Mouse (Mus musculus) embryo, embryonic 9.5 days (tissue): ENCODE results near the gene Tnrc18.

Source experiments
- DNase-seq: peaks from one replicate; pipeline ENCODE4 v3.0.0-alpha.2; 2017; ENCODE audit errors: extremely low spot score

Tnrc18 gene

GRCm38 (mm10) chr5:142776080-142776479 lies 41.4 kb downstream of the Tnrc18 start:
- no peak for DNase-seq

- no peak for DNase-seq
Measured at GRCm38 (mm10) chr5:142774771-142775170, 42.7 kb downstream of the Tnrc18 start.

- DNase-seq: no peak
Measured at GRCm38 (mm10) chr5:142771964-142772363, 45.5 kb downstream of the Tnrc18 start.

GRCm38 (mm10) chr5:142771034-142771433 lies 46.4 kb downstream of the Tnrc18 start:
- DNase-seq: no peak

GRCm38 (mm10) chr5:142769641-142770040 lies 47.8 kb downstream of the Tnrc18 start:
- no peak for DNase-seq

- DNase-seq: peak; percentile 17
Measured at GRCm38 (mm10) chr5:142768352-142769267, 48.9 kb downstream of the Tnrc18 start.

- DNase-seq: peak; percentile 66
Measured at GRCm38 (mm10) chr5:142767937-142768336, 49.5 kb downstream of the Tnrc18 start.

- DNase-seq: no peak
Measured at GRCm38 (mm10) chr5:142766708-142767107, 50.8 kb downstream of the Tnrc18 start.

GRCm38 (mm10) chr5:142764889-142765288 lies 52.6 kb downstream of the Tnrc18 start:
- no peak for DNase-seq

- DNase-seq: no peak
Measured at GRCm38 (mm10) chr5:142764306-142764705, 53.2 kb downstream of the Tnrc18 start.

- no peak for DNase-seq
Measured at GRCm38 (mm10) chr5:142762082-142762807, 55.2 kb downstream of the Tnrc18 start.

- no peak for DNase-seq
Measured at GRCm38 (mm10) chr5:142761326-142761983, 56.0 kb downstream of the Tnrc18 start.

GRCm38 (mm10) chr5:142759786-142760185 lies 57.7 kb downstream of the Tnrc18 start:
- no peak for DNase-seq

GRCm38 (mm10) chr5:142752241-142752640 lies 65.2 kb downstream of the Tnrc18 start:
- DNase-seq: no peak

- no peak for DNase-seq
Measured at GRCm38 (mm10) chr5:142750173-142750572, 67.3 kb downstream of the Tnrc18 start.

GRCm38 (mm10) chr5:142747026-142747629 lies 70.3 kb downstream of the Tnrc18 start:
- DNase-seq: no peak

GRCm38 (mm10) chr5:142739941-142740340 lies 77.5 kb downstream of the Tnrc18 start:
- no peak for DNase-seq

GRCm38 (mm10) chr5:142731916-142732315 lies 85.5 kb downstream of the Tnrc18 start:
- DNase-seq: no peak

- no peak for DNase-seq
Measured at GRCm38 (mm10) chr5:142730295-142730694, 87.2 kb downstream of the Tnrc18 start.

GRCm38 (mm10) chr5:142728301-142728700 lies 89.2 kb downstream of the Tnrc18 start:
- DNase-seq: no peak

GRCm38 (mm10) chr5:142726748-142727147 lies 90.7 kb downstream of the Tnrc18 start:
- no peak for DNase-seq

GRCm38 (mm10) chr5:142724265-142724664 lies 93.2 kb downstream of the Tnrc18 start:
- DNase-seq: no peak
